Mouse (Mus musculus): ENCODE results near the gene Nek9. TPM values are rescaled to one million over a fixed set of nuclear protein-coding genes. Genes with fewer than 3 reads are reported as not detected.
A peak's percentile ranks its signal among the peaks of the same experiment; 100 is the strongest.
"Not testable (repeated sequence)": the region's sequence is repeated elsewhere in the genome, so short reads cannot be mapped to it uniquely, and the experiment has no call there.

Gene Nek9
- total RNA-seq, 2 experiments from 2014 or later = 28.9 to 32.0 TPM

DNA sequence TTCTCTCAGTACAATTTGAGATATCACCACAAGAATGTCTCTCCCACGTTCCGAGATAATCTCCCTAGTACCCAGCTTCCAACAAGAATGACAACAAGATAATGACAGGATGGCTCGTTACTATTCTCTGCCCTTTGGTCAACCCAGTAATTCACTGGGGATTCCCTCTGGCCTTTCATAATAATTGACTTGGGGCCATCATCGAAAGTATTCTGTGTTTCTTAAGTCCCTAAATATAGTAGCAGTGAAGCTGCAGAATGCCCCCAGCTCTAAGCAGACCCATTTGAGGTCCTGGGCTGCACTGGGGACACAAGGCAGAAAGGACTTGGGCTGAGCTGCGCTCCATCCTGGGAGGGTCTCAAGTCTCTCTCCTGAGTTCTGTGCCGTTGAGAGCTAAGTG lies 46.9 kb downstream of the Nek9 start:
- intact Hi-C loops (cut with DNase I) = no loop called here
- DNase-seq = no peak

DNA sequence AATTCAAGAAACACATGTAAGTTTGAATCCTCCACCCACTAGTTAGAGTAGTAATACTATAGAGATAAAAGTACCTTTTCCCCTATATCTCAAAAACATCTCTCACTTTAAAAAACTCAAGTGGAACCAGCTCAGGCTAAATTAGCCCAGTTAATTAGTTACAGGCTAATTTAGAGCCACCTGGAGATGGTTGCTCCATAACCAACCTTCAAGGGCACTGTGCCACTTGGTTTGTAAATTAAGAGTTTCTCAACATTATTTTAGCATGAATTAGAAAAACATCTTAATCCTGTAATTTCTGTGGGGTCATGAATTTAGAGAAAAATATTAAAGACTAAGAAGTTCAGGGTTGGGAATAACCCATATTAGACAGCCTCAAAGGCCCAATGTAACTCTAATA lies 47.6 kb downstream of the Nek9 start:
- no peak for DNase-seq
- intact Hi-C loops (cut with DNase I) = no loop called here

DNA sequence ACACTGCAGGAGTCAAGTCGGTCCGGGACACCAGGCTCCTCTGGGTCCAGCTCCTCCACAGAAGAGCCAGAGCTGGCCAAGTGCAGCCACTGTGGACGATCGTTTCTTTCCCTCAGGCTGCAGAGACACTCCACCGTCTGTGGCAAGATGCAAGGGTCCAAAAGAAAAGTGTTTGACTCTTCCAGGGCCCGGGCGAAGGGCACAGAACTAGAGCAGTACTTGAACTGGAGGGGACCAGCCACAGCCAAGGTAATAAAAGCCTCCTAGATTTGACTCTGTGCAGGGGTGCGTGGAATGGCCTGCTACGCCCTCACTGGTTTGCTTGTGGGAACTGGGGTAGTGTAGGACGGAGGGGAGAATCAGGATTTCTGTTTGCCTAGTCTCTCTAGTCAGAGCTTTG lies 48.5 kb downstream of the Nek9 start:
- intact Hi-C loops (cut with DNase I) = no loop called here
- DNase-seq = no peak

DNA sequence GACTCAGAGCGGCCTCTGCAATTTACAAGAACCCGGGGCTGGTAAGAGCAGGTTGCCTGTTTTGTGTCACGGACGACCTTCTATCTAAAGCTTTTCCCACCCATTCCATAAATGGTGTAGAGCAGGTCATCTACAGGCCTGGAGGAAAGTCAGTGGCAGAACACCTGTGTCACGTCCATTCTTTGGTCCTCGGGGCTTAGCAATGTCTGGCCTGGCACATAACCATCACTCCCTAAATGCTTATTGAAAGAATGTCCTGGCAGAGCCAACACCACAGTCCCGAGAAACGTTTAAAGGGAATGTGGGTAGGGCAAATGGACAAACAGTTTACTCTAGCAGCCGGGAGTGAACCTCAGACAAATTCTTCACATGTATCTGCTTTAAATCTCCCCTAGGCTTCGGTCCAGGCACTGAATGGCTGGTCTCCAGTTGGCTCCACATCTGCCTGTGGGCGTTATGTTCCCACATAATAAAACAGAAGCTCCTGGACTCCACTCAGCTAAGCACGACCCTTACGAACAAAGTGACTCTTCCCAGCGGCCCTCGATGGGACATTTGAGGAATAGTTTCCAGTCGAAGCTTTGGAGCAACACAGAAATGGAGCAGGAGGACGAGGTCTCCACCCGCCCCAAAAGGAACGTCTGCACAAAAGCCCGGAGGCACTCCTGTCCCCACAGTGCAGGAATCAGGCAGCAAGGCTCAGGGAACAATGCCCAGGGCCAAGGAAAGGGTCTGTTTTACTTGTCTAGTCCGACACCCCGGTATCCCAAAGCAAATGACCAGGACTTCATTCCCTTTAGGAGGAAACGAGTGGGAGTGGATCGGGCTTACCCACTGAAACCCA lies 49.8 kb downstream of the Nek9 start:
- intact Hi-C loops (cut with DNase I) = loop anchor here (5.0 kb wide), 1 partner anchor 147 kb away; no protein-coding TSS in a partner anchor
- no peak for DNase-seq

DNA sequence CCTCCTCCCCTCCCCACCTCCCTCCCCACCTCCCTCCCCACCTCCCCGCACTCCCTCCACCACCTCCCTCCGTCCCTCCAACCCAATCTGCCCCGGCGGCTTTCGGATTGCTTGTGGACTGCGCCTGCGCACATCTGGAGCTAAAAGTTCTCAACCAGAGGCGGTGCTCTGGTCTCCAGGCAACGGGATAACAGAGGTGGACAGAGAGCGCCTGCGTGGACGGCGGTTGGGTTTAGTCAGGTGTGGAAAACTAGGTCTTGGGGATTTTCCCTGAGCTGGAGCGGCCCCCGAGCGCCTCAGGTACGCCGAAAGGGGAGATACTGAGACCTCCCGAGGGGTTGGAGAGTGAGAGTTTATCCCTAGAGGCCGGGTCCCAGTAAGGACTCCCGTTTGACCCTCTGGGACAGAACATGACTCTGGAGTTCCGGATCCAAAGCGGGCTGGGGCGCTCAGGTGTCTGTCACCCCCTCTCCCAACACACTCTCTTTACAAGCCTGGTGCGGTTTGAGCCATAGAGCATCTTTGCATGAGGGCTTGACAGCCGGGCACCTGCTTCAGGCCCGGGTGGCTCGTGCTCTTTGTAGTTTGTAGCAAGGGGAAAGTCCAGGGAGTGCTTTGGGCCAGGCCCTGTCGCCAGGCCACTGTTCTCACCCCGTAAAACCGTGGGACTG lies 50.5 kb downstream of the Nek9 start, which contains the start of gene Zc2hc1c:
Gene Zc2hc1c, plus strand, starts transcription at position 106 of the 671 bp plus-strand sequence.
- DNase-seq = peak; percentile 70
- intact Hi-C loops (cut with DNase I) = loop anchor here (5.0 kb wide), 1 partner anchor 146 kb away; no protein-coding TSS in a partner anchor

DNA sequence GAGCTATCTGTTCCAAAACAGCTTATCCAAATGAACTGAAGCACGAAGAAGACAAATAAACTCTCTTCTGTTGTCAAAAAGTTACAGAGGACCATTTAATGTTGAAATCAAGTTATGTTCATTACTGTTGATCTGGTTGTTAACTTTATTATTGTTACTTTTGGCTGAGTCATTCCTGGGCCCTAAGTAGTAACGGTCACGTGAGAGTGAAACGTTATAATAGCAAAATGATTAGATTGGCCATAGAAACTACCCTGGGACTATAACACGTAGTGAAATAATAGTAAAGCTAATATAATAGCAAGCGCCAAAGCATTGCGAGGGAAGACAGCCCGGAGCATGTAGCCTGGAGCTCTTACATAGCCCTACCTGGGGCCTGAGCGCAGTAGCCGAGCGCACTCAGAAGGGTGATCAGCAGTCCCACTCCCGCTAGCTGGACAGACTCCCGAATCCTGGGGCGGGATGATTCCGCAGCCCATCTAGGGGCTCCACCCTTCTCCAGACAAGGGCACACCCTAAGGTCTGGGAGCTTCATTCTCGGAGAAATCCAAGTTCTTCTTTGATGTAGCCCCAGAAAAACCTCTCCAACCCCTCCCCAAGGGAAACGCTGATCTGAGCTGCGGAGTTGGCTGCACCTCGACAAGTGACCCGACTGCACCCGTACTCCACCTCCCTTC lies 51.2 kb downstream of the Nek9 start, which contains the start of gene Acyp1:
Gene Acyp1, minus strand, starts transcription at position 630 of the 677 bp plus-strand sequence.
- no peak for DNase-seq
- intact Hi-C loops (cut with DNase I) = loop anchor here (5.0 kb wide), 1 partner anchor 146 kb away; no protein-coding TSS in a partner anchor

DNA sequence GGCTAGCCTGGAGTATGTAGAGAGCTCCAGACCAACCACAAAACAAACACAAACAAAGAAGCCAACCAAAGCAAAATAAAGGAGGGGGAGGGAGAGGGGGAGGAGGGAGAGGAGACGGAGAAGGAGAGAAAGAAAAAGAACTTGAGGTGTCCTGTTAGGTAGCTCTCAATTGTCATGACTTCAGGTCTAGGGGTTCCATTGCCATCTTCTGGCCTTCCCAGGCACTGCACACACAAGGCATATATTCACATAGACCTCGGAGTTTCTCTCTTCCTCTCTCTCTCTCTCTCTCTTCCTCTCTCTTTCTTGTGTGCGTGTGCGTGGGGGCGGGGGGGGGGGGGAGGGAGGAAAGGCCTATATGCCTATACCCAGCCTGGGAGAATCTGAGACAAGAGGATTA lies 52.2 kb downstream of the Nek9 start:
- intact Hi-C loops (cut with DNase I) = loop anchor here (5.0 kb wide), 1 partner anchor 145 kb away; no protein-coding TSS in a partner anchor
- peak; percentile 38 for DNase-seq

DNA sequence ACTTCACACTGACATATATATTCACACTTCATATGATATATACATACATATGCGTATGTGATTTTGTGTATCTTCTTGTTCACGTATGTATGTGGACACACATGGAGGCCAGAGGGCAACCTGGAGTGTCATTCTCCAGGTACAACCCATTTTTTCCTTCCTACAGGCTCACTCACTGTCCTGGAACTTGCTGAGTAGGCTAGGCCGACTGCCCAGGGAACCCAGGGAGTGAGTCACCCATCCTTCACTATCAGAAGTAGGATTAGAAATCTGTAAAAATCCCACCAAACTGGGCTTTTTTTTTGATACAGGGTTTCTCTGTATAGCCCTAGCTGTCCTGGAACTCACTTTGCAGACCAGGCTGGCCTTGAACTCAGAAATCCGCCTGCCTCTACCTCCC lies 54.2 kb downstream of the Nek9 start:
- no peak for DNase-seq
- intact Hi-C loops (cut with DNase I) = loop anchor here (5.0 kb wide), 1 partner anchor 143 kb away; no protein-coding TSS in a partner anchor

DNA sequence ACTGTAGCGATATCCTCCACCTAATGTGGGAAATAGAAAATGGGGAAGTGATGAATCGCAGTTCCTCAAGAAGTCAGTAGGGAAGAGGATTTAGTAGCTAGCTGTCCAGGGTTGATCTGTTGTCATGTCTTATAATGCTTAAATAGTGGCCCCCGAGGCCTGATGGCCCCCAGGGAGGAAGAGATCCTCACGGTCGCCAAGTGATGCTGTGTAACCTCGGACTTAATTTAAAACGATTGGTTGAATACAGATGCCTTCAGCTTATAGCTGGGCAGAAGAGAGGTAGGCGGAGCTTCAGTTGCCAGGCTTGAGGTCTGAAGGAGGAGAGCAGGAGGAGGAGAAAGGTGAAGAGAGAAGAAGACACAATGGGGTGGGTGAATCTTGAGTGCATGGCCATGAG lies 54.8 kb downstream of the Nek9 start:
- intact Hi-C loops (cut with DNase I) = no loop called here
- no peak for DNase-seq

DNA sequence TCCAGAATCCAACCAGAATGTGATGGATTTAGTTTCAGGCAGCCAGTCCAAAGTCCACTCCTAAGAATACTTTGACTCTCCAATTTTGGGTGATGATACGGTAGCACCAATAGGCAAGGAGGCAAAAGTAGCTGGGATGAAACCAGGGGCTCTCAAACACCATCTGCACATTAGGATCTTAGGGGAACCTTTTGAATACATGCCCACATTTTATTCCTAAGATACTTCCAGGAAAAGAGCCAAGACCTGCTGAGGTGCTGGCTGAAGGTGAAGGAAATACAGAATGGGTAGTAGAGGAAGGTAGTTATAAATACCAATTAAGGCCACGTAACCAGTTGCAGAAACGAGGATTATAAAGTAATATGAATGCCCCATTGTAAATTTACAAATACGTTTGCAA lies 57.4 kb downstream of the Nek9 start:
- intact Hi-C loops (cut with DNase I); DNase-seq: not testable (repeated sequence)

DNA sequence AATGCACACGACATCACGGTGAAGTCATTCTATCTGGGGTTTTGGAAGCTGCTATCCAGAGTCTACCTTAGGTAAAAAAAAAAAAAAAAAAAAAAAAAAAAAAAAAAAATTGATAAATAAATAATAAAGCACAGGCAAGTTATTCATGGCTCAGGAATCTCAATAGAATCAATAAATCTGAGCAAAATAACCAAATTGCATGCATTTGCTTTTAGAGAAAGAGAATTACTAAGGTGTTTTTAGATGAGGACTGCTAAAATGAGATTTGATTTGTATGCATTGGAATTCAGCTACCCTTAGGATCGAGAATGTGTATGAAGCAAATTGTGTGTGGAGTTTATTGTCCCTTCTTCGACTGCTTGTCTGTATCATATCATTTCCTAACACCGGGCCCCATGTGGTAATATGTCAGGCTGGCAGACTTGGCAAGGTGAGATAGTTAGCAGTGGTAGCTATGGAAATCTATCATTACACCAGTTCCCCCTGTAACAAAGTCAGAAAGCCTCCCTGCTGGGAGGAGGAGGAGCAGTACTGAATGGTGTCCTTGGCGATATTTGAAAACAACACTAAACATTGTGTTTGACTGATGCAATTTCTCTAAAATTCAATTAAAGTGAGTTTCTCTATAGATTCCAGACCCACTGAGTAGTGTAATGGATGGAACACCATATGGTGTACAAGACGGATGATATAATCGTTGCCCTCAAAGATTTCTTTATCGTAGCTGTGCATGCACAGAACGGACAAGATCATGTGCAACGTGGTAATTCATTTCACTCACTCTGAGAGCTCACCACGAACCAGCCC lies 58.1 kb downstream of the Nek9 start:
- DNase-seq = no peak

DNA sequence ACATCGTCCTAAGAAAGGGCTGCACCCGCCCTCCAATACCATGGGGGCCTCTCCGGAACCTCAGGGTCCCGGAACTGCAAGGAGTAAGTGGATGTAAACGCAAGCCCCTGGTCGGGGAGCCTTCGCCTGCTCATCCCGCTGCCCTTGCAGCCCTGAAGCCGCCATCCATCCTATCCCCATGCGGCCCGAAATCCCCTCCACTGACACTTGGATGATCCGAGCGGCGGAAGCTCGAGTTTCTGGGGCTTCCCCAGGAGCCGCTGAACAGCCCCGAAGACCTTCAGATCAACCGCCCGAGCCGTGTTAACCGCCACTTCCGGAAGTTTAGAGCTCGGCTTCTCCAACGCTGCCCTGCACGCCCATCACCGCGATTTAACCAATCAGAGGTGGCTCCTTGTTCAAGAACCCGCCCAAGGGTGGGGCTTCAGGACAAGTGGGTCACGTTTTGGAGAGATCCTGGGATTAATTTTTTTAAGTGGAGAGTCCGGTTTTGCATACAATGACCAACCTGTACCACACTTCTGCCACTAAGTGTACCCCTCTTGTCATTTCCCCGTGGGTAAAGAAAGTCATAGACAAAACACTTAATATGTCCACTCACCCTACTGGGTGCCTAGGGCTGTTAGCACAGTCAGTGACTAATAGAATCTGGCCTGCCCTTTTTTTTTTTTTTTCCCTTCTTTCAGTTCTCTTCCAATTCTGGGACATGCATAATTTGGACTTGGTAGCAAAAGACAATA lies 58.9 kb downstream of the Nek9 start:
- intact Hi-C loops (cut with DNase I) = no loop called here
- DNase-seq = peak; percentile 96

More for the DNA sequence above, 58.1 kb downstream of the Nek9 start:
- intact Hi-C loops (cut with DNase I) = no loop called here

DNA sequence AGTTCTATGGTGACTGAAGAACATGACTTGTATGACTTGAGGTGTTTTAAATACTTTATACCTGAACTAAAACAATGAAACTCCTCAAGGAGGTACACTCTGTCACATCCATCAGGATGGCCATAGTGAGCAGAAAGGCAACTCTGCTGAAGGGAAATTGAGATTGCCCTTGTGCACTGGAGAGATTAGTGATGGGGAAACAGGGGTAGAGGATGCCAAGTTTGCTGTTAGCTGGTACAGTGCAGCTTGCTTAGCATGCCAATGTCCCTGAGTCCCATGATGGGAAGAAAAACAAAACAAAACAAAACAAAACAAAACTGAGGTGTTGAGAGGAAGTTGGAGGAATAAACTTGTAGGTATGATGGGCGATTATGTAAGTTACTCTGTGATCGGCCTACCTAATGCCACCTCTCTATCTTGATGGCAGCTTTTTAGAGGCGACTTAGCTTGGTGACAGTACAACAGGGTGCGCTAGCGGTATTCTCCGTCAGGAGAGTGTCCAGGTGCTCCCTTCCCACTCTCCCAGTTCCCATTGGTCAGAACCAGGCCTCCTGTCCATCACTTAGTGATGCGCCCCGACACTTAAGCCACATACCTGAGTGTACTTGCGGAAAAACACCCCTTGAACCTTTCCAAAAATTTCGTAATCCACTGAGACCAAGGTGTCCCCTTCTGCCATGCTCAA lies 59.6 kb downstream of the Nek9 start:
- intact Hi-C loops (cut with DNase I) = no loop called here
- no peak for DNase-seq

DNA sequence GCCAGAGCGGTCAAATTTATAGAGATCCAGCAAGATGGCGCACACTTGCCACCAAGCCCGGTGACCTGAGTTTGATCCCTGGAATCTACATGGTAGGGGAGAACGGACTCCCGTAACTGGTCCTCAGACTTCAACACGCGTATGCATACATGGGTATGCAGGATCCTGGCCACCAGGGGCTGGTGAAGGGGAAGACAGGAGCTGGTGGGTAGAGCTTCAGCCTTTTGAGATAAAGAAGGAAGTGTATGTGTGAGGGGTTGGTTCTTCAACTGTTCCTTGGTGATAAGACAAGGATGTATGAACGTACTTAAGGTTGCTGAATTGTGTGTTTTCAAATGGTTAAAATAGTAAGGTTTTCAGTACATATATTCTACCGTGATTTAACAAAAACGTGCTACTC lies 60.2 kb downstream of the Nek9 start:
- intact Hi-C loops (cut with DNase I) = no loop called here
- DNase-seq = no peak

DNA sequence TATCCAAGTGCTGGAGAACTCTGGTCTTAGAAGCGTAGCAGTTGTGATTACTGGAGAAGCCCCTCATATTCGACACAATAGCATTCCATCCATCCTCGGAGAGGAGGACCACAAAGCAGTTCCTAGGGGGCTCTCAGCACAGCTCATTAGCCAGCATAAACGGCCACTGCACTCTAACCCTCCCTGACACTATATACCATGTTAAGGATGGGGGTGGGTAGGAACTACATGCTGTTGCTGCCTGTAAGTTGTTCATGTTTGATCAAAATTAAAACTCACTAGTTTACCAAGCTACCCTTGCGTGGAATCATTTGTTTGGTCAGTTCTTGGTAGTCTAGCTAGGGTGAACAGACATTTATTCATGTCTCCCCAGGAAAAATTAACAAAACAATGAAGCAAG lies 62.9 kb downstream of the Nek9 start:
- no peak for DNase-seq
- intact Hi-C loops (cut with DNase I) = no loop called here

DNA sequence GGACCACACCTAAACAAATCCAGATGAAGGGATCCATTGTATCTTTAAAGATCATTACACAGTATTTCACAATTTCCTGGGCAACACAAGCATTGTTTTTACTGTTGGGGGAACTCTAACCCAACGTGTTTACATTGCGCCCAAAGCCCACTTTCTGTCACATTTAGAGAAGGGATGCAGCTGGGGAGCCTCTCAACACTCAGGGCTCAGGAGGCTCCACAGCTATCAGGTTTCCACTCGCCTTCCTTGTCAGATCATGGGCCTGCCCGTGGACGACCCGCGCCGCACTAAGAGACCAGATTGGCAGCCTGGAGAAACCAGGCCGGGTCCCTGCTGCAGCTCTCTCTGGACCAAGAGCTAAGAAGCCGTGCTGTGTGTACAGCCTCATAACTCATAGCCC lies 65.7 kb downstream of the Nek9 start:
- DNase-seq = no peak
- intact Hi-C loops (cut with DNase I) = no loop called here

DNA sequence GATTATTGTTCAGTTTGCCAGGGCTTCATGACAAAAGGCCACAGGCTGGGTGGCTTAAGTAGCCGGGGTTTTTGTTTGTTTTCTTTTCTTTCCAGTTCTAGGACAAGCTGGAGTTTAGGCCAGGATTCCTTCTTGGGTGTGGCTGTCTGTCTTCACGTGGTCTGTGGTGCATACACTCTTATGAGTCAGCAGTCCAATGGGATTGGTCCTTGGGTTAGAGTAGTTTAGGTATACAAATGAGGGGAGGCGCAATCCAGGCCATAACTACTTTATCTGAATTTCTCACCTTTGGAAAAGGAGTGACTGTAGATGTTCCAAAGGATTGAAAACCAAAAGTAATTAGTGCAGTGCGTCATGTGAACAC lies 67.3 kb downstream of the Nek9 start:
- no peak for DNase-seq
- intact Hi-C loops (cut with DNase I) = no loop called here

DNA sequence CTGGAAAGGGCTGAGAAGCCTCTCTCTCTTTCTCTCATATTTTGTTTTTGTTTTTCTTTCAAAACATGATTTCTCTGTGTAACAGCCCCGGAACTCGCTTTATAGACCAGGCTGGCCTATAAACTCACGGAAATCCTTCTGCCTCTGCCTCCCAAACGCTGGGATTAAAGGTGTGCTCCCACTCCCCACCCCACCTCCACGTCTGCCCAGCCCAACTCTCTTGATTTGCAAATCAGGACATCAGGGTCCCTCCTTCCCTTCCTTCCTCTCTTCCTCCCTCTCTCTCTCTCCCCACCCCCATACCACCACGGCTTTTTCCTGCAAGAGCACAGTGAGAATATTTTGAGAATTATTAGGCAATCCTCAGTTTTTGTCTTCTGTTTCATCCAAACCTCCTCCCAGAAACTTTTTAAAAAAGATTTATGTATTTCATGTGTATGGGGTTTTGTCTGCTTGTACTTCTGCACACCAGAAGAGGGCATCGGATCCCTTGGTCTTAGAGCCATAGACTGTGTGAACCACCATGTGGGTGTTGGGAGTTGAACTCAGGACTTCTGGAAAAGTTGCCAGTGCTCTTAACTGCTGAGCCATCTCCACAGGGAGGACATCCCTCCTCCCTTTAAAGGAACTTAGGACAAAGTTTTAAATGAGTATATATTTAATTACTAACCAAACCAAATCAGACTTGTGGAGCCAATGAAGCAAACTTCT lies 67.9 kb downstream of the Nek9 start:
- no peak for DNase-seq
- intact Hi-C loops (cut with DNase I) = no loop called here
